Mouse (Mus musculus): ENCODE results near the gene Tmem41b.

The Tmem41b gene

DNA sequence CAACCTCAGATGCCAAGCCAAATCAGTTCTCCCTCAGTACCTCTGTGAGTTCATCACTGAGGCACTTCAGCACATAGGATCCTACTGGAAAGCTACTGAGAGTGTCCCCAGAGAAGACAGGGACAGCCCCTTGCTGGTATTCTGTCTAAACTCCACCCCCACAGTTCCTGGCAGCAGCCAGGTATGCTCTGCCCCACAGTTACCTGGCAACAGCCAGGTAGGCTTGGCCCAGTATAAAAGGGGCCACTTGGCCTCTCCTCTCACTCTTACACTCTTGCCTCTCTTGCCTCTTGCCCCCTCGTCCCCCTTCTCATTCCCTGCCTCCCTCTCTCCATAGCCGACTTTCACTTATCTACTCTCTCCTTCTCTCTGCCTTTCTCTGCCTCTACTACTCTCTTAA lies 61.8 kb downstream of the Tmem41b start:
- in situ Hi-C loops (cut with MseI, MboI): no loop called here

DNA sequence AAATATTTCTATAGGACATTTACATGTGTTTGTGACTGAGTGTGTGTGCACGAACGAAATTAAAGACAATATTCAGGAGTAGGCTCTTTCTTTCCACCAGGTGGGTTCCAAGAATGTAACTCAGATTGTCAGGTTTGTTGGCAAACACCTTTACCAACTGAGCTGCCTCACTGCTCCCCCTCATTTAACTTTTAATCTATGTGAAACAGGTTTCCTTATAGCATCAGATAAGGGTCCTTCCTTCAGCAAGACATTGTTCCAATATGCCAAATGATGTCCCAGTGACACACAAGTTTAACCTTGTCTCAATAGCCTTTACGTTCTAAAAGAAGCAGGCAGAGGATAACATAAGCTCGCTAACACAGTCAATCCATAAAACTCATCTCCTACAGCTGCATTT lies 63.8 kb downstream of the Tmem41b start:
- in situ Hi-C loops (cut with MseI, MboI): no loop called here
